Mouse (Mus musculus) telencephalon, adult 2 months (tissue): ENCODE measurements at regions not wholly inside any gene's neighbourhood (a gene's known extent, or its start where the extent isn't known, plus 50 kb on each side); places are given as distances from the start of the nearest gene placed in this dataset.

Source experiments
- DNase-seq: peaks from one replicate; pipeline ENCODE4 v3.0.0-alpha.2; 2011; ENCODE audit warnings: low read depth, low spot score

- no peak for DNase-seq
These were observed 74.1 kb downstream of the B3gnt5 start for GRCm38 (mm10) chr16:19834128-19834527.

DNA sequence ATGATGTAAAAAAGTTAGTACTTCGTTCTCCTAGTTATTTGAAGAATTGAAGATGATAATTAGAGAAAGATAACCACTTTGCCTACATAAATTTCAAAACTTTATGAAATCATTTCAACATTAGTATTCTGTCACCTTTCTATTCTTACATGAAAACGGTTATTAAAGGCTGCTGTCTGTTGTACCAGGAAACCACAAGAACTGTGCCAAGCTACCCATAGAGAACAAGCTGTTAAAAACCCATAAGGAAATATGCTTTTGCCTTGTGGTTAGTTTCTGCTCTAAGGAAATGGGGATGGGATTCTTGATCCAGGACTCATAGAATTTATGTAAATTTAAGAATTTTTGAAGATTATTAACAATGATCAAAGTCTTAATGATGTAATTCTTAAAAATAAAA, 74.7 kb downstream of the B3gnt5 start:
- no peak for DNase-seq

DNA sequence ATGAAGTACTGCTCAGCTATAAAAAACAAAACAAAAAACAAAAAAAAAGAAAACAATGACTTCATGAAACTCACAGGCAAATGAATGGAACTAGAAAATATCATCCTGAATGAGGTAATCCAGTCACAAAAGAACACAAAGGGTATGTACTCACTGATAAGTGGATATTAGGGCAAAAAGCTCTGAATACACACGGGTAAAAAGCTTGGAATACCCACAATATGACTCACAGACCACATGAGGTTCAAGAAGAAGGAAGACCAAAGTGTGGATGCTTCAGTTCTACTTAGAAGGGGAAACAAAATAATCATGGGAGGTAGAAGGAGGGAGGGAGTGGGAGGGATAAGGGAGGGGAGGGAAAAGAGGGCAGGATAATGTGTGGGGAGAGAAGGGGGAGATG, 79.8 kb downstream of the B3gnt5 start:
- no peak for DNase-seq

DNA sequence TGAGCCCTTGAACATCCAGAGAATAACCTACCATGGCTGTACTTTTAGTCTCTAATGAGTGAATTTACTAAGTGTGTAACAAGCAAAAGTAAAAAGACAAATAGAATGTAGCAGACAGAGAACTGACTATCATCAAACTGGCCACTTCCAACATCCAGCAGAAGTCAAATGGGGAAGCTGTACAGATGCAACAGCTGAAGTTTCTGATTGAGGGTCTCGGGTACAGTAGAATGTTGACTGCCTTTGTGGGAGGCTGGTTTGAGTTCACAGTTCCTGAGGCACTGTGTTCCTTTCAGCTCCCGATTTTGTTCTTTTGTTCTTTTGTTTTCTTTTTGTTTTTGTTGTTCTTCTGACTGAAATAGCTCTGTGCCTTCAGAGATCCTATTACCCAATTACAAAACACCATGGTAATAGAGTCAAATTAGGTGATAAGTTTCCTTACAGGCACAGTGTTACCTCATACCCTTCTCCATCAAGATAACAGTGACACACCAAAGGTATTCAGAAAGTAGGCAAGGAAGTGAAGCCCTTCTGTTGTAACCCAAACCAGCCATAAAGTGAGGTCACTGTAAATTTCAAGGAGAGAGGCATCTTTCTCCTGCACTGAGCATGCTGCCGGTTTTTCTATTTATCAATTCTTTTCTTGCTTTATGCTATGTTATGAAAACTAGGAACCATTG, 82.5 kb downstream of the B3gnt5 start:
- no peak for DNase-seq

DNA sequence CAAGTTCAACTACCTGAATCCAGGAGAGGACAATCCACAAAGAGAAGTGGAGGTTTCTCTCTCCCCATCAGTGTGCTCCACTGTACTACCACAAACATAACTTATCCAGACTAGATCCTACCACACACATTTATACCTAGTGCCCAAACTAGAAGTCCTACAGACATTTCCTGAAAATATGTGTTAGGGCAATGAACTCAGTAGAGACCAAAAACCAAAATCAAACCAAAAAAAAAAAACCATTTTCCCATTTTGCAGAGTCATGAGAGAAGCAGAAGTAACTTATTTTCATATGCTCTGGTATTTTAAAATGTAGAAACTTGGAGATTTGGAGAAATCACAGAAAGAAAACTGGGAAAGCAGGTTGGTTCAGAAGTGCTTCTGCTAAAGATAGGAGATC, 83.7 kb downstream of the B3gnt5 start:
- no peak for DNase-seq

DNA sequence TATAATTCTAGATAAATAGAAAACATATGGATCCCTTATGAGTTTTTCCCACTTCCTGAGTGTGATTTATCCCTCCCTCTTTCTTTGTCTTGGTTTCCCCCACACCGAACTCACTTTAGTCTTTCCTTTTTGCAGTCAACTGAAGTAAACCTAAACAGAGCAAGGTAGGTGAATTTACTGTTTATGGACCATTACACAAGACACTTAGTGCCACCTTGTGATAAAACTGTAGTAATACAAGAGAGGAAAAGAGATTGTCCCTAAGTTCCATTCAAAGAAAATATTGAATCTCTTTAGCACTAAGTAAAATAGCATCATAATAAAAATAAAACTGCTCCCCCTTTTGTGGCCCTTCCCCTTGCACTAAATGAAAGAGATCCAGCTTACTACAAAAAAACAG, 88.4 kb downstream of the B3gnt5 start:
- no peak for DNase-seq

DNA sequence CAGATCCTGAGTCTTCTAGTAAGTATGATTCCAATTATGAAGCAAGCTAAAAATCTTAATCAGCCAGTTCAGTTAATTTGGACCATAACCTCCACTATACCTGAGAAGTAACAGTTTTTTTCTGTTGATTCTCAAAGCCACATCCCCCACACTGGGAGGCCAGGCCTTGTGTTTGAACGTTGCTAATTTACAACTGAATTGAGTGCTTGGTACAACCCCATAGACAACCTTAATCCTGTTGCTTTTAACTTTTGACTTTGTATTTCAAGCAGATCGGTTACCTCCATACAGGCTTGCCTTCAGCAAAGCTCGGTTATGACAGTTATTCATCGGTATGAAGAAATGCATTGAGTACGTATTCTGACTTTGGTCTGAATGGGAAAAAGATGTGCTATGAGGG, 105.3 kb downstream of the B3gnt5 start:
- no peak for DNase-seq

- no peak for DNase-seq
These were observed 105.9 kb downstream of the B3gnt5 start for GRCm38 (mm10) chr16:19865931-19866330.

DNA sequence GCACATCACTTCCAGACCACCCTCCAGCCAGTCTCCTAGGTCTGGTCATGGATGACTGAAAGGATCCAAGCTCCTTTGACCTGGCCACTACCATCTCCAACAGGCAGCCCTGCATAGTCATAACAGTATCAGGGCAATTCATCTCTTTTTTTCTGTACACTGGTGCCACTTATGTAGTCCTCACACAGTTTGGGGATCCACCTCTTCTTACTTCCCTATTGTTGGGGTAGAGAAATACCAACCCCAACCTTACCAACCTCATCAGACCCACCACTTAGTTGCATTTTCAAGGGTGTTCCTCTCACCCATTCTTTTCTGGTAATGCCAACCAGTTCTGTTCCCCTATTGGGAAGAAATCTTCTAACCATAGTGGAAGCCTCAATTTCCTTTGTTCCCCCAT, 109.4 kb downstream of the B3gnt5 start:
- no peak for DNase-seq

- no peak for DNase-seq
These were observed 105.8 kb downstream of the Klhl6 start for GRCm38 (mm10) chr16:19876861-19877554.

GRCm38 (mm10) chr16:19882961-19883360, 99.9 kb downstream of the Klhl6 start:
- DNase-seq: peak; percentile 74

GRCm38 (mm10) chr16:19883776-19884513, 98.9 kb downstream of the Klhl6 start:
- peak; percentile 73 for DNase-seq

- DNase-seq: no peak
These were observed 98.3 kb downstream of the Klhl6 start for GRCm38 (mm10) chr16:19884535-19884934.

DNA sequence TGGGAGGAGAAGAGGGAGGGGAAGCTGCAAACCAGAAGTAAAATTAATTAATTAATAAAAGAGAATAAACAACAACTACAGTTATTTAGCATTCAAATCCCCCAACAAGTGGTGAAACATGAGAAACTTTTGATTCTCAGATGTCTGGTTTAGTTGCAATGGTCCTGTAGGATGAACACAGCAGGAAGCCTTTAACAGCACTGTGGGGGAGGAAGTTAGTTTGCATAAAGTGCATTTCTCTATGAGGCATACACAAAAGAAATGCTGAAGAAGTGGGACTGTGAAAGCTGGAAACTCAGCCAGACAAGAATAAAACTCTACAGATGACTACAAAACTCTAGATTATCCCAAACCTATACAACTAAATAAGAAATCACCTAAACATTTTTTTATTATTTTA, 96.2 kb downstream of the Klhl6 start:
- no peak for DNase-seq

GRCm38 (mm10) chr16:19889576-19889975, 93.3 kb downstream of the Klhl6 start:
- no peak for DNase-seq

DNA sequence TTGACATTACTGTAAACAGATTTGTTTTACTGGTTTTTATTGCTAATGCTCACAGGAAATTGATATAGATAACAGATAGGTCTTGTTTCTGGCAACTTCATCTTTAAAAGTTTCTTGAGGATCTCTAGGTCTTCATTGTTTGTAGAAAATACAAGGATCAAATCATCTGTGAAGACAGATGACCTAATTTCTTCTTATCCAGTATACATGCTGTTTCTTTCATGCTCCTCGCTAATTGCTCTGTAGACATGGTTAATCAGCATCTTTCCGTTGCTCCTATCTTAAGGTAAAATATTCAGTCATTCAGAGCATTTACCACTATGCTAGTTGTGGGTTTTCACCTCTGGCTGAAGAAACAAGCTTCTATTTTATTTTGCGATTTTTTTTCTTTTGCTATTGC, 91.4 kb downstream of the Klhl6 start:
- DNase-seq: no peak

- no peak for DNase-seq
These were observed 88.3 kb downstream of the Klhl6 start for GRCm38 (mm10) chr16:19894435-19894994.
